Mouse (Mus musculus) adrenal gland, postnatal 36 days (tissue): Measurements from ENCODE around the gene Myo15. TPM values are rescaled to one million over a fixed set of nuclear protein-coding genes. Genes with fewer than 3 reads are reported as not detected.
A peak's percentile ranks its signal among the peaks of the same experiment; 100 is the strongest.
"Not testable (repeated sequence)": the region's sequence is repeated elsewhere in the genome, so short reads cannot be mapped to it uniquely, and the experiment has no call there.

ENCODE experiments used
- DNase-seq, 2 experiments: peaks; one replicate each; pipeline ENCODE4 v3.0.0; 2021; ENCODE audit warnings: mixed read lengths in 1 of 2
- long read RNA-seq, 2 experiments: library from polyadenylated mRNA; stranded (forward); transcript quantifications; one replicate each; pipeline ENCODE4 v2.0.0; 2021; ENCODE audit warnings: borderline sequencing depth in 2 of 2
- total RNA-seq, 2 experiments: library from RNA; stranded (reverse); gene quantifications; 2 replicates each; pipeline ENCODE4 v1.2.3; 2021

Myo15 gene
- under 1 TPM; 0.03 to 0.10 TPM for total RNA-seq
- long read RNA-seq, experiment 1 = 0 reads
- long read RNA-seq, experiment 2 = 0 reads

GRCm38 (mm10) chr11:60469039-60469438 is at the start of gene Myo15:
Gene Myo15 (plus strand): TSS chr11:60469339.
- DNase-seq = no peak

- no peak for DNase-seq
These were observed 47.0 kb upstream of the Myo15 start for GRCm38 (mm10) chr11:60422046-60422668.

GRCm38 (mm10) chr11:60423006-60423405 is 46.1 kb upstream of the Myo15 start:
- no peak for DNase-seq

DNA sequence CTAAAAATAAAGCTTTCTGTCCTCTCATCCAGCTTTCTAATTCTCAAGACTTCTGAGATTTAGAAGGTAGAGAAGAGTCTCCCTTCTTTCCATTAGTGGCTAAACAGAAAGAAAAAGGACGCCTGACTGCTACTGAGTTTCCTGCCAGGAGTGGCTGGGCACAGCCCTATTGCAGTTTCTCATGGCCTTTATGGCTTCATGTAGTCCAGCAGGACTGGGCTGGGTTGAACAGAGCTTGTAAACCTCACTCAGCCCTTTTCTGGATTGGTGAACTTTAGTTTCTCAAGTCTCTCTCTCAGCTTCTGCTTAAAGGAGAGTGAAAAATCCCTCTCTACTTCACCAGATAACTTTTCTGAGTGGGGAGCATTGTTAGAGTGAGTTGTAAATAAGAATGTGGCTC is 42.7 kb upstream of the Myo15 start:
- DNase-seq = no peak

- no peak for DNase-seq
These were observed 41.5 kb upstream of the Myo15 start for GRCm38 (mm10) chr11:60427628-60428027.

- no peak for DNase-seq
These were observed 35.6 kb upstream of the Myo15 start for GRCm38 (mm10) chr11:60433501-60433900.

GRCm38 (mm10) chr11:60435133-60435532 is 34.0 kb upstream of the Myo15 start:
- DNase-seq = no peak

DNA sequence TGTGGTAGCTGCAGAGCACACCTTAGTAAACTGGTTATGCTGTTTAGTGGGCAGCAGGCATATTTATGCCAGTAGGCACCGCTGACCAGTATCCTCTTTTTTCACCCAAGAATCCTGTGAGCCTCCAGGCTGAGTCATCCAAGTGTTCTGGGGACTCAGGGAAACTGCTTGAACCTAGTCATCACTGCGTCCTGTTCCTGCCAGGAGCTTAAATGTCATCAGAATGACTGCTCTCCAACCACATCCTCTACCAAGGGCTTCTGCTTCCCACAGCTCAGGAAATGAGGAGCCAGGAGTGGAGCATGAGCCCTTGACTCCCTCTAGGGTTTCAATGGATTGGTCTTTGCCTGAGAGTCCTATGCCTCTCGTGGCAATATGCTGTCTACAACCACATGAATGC is 32.5 kb upstream of the Myo15 start:
- peak; percentile 48 to 55 for DNase-seq

DNA sequence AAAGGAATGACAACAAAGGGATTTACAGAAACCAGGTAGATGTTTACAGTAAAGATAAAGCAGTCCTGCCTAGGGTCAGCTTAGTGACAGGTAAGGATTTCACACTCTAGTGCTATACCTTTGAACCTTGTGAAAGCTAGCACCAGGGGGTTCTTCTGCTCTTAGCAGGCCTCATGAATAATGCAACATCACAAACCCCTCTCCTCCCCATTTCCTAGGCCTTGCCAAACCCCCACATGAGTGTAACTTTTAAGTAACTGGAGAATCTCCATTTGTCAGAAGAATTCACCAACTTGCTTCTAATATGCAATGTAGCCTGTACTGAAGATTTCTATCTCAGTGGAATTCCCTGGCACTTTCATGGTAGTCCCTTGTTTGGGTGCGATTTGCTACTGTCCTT is 29.5 kb upstream of the Myo15 start:
- not testable (repeated sequence) for DNase-seq

DNA sequence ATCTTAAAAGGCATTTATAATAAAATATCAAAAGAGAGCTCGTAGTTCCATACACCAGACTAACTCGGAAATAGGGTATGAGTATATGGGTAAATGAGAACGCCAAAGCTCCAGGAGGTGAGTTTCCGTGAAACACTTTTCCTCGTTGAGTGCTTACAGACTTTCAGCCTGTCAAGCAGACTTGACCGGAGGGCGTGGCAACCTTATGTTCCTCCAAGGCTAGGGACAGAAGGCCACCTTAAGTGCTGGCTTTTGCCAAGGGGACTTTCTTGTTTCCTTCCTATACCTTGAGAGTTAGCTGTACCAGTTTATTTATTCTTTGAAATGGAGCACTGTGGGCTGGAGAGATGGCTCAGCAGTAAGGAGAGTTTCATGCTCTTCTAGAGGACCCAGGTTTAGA is 29.0 kb upstream of the Myo15 start:
- no peak for DNase-seq

DNA sequence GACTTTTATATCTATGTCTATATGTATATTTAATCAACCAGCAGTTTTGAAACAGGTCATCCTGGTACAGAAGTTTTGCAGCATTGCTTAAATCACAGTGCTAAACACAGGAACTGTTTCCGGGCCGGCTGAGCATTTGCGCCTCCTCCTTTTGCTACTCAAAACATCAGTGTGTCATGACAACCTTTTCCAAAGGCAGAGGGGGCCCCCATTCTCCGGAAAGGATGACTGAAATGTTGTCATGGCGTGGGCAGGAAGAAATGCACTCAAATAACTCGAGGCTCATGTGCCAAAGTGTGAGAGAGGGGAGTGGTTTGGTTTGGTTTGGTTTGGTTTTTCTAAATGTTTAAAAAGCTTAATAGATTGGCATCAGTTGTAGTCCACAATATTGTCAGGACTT is 26.2 kb upstream of the Myo15 start:
- no peak for DNase-seq

GRCm38 (mm10) chr11:60444007-60444406 is 25.1 kb upstream of the Myo15 start:
- DNase-seq = no peak

- peak; percentile 87 to 89 for DNase-seq
These were observed 14.9 kb upstream of the Myo15 start, which contains the start of gene Drg2 for GRCm38 (mm10) chr11:60454080-60454744. Gene Drg2 (plus strand): TSS chr11:60454591.

GRCm38 (mm10) chr11:60454745-60455087 is 14.4 kb upstream of the Myo15 start:
- DNase-seq = no peak

DNA sequence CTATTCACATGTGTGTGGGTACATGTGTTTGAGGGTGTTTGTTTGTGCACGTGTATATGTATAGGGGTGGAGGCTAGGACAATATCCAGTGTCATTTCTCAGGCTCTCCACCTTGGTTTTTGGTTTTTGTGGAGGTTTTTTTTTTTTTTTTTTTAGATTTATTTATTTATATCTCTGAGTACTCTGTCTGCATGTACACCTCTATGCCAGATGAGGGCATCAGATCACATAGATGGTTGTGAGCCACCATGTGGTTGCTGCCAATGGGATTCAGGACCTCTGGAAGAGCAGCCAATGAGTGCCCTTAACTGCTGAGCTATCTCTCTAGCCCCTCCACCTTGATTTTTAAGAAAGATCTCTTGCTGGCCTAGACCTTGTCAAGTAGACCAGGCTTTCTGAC is 11.2 kb upstream of the Myo15 start:
- no peak for DNase-seq

DNA sequence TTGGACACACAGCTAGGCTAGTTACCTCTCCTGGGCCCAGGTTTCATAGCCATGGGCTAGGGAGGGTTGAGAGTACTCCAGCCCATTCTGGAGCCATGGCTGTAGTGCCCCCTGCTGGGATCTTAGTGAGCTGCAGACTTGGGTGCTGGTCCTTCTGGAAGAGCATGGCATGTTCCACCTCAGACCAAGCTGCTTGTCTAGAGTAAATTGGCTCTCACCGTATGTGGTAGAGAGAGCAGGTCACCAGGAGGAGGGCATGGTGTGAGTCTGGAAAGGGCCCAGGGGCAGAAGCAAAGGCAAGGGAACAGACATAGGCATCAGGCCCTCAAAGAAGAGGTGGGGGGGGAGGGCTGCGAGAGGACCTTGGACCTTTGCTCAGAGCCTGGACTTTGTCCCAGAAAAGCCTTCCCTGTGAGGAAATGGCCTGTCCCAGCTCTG is 3.2 kb upstream of the Myo15 start:
- peak; percentile 48 to 65 for DNase-seq

- no peak for DNase-seq
These were observed 1.6 kb downstream of the Myo15 start for GRCm38 (mm10) chr11:60470743-60471142.

- no peak for DNase-seq
These were observed 5.4 kb downstream of the Myo15 start for GRCm38 (mm10) chr11:60474534-60474933.

- no peak for DNase-seq
These were observed 6.7 kb downstream of the Myo15 start for GRCm38 (mm10) chr11:60475668-60476362.

DNA sequence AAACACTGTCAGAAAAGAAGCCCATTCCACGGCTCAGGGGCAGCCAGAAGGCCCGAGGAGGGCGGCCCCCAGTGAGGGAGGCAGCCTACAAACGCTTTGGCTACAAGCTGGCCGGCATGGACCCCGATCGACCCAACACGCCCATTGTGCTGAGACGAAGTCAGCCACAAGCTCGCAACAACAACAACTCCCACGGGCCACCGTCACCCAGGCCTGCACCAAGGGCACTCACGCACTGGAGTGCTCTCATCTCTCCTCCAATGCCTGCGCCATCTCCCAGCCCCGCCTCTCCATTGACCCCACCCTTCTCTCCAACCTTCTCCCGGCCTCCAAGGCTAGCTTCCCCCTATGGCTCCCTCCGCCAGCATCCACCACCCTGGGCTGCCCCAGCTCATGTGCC is 9.0 kb downstream of the Myo15 start:
- DNase-seq = peak; percentile 42 to 43

DNA sequence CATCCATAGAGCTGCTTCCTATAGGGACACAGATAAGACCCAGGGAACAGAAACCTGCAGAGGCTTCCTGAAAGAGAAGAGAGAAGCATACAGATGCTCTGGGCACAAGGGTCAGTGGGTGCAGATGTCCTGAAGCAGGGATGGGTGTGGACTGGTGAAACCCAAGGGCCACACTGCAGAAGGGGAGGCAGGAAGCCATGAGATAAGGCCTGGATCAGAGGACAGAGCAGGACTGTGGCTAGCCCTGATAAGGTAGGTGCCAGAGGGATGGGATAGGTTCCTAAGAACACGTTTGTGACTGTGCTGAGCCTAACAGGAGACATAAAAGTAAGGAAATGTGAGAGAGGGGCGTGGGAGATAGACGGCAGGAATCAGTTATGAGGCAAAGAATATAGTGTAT is 17.1 kb downstream of the Myo15 start:
- DNase-seq = no peak

DNA sequence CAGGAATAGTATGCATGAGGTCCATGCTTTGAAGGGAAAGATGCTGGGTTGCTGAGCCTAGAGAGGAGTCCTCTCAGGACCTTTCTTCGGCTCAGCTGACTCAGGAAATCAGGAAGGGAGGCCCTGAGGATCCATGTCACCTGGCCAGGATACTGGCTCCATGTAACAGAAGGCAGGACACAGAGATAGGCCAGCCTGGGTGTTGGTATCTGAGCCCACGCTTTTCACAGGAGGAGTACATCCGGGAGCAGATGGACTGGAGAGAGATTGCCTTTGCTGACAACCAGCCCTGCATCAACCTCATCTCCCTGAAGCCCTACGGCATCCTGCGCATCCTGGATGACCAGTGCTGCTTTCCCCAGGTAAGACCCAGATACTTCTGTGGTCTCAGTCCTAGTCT is 23.6 kb downstream of the Myo15 start:
- DNase-seq = no peak

- no peak for DNase-seq
These were observed 26.6 kb downstream of the Myo15 start for GRCm38 (mm10) chr11:60495692-60496091.
